ENCODE assay signal across 10 mouse cellular contexts in the genomic region with DNA sequence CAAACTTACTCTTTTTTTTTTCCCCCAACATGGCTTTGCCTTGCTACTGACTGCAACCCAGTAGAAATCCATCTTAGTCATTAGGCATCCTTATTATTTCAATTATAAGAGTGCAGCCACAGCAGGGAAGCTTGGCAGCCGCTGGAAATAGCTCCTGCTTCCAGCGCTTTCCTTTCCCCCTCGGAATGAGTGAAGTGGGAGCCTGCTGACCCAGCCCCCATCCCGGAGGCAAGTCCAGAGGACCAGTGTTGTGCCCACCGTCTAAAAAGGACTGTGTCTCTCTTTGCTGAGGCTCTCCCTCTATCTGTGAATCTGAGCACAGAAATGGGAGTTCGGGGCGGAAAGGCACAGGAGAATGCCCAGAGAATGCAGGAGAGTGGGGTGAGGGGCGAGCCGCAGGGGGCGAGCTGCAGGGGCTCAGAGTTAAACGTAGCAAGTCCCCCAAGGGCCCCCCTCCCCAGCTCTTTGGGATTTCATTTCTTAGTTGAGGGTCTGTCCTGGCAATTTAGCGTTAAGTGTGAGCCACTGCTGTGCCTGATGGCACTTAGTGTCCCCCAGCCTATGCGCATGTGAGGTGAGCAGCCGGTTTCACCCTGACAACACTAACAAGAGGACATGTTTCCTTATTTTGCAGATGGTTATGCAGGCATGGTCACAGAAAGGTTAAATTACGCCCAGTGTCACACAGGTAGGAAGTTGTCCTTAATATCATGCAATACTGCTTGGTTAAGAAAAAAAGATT.
A peak's percentile ranks its signal among the peaks of the same experiment; 100 is the strongest.
DNase-seq lines count a peak whose midpoint lies in the region; ATAC-seq and TF ChIP-seq lines count a peak whose summit lies in the region.
"Had no signal": no experiment of that assay in that cellular context is flagged by ENCODE, and none has a peak within 500 bp of the region (broad histone marks: within the 10 kb centered on the region; RNA-seq: fewer than 3 reads in every experiment).

No protein-coding gene starts in this region.

- intact Hi-C loops in left cerebral cortex, postnatal 4 days (cut with DNase I): loop anchor here (10.0 kb wide), 1 partner anchor 115 kb away; a partner anchor contains a TSS
- intact Hi-C loops in left cerebral cortex, adult 2 months (cut with DNase I): loop anchor here (5.0 kb wide), 1 partner anchor 112 kb away; no protein-coding TSS in a partner anchor

- peaks cover 11% of the 10 kb centered on the region for H3K4me1 ChIP-seq in forebrain, embryonic 12.5 days
- peaks cover 13% of the 10 kb centered on the region for H3K4me1 ChIP-seq in limb, embryonic 10.5 days
- H3K4me1 ChIP-seq: liver, embryonic 13.5 days had no signal

- no peaks in the 10 kb centered on the region for H3K9me3 ChIP-seq in forebrain, embryonic 12.5 days
- H3K9me3 ChIP-seq in limb, embryonic 10.5 days (replicated peaks): no peaks in the 10 kb centered on the region
- H3K9me3 ChIP-seq: liver, embryonic 13.5 days had no signal

- peak; percentile 53 for ATAC-seq in forebrain, embryonic 12.5 days (ENCODE audit: low FRiP score)

- no peak overlapping the region for H3K27ac ChIP-seq in left cerebral cortex, adult 2 months
- no peak overlapping the region; the same call in 1 of the 2 replicates for H3K27ac ChIP-seq in forebrain, embryonic 12.5 days
- H3K27ac ChIP-seq in limb, embryonic 10.5 days: peak overlapping the region; percentile 54
- H3K27ac ChIP-seq: liver, embryonic 13.5 days had no signal

- 8% methylated on average over 15 of the region's 15 CpGs for WGBS in forebrain, embryonic 12.5 days
- 17% methylated on average over 15 of the region's 15 CpGs for WGBS in limb, embryonic 10.5 days

- peak overlapping the region; percentile 44 for H3K4me2 ChIP-seq in forebrain, embryonic 12.5 days

- DNase-seq in left cerebral cortex, postnatal 4 days: peak; percentile 48
- no peak for DNase-seq in left cerebral cortex, adult 2 months (ENCODE audit: extremely low spot score in 1 of 2, low spot score in 2 of 2)
- peak; percentile 42 for DNase-seq in limb, embryonic 10.5 days (ENCODE audit: low spot score)
- peak; percentile 60 for DNase-seq in retina, embryonic 14.5 days (ENCODE audit: low spot score)
- DNase-seq in right cerebral cortex, adult 18-20 months: no peak
- DNase-seq in layer of hippocampus, adult 9-11 months: no peak
- DNase-seq: gastrocnemius, postnatal 10 days; liver, embryonic 13.5 days; right cerebral cortex, postnatal 25 days had no signal

- no peaks in the 10 kb centered on the region for H3K36me3 ChIP-seq in forebrain, embryonic 12.5 days (replicated peaks)
- no peaks in the 10 kb centered on the region for H3K36me3 ChIP-seq in limb, embryonic 10.5 days
- H3K36me3 ChIP-seq: liver, embryonic 13.5 days had no signal

- no peak for TF ChIP-seq CTCF in left cerebral cortex, adult 2 months (IDR thresholded peaks at IDR 0.05)

- H3K9ac ChIP-seq in forebrain, embryonic 12.5 days: peak overlapping the region; percentile 36; the same call in 1 of the 2 replicates
- H3K9ac ChIP-seq: liver, embryonic 13.5 days had no signal

- peaks cover 18% of the 10 kb centered on the region for H3K27me3 ChIP-seq in forebrain, embryonic 12.5 days
- peaks cover 25% of the 10 kb centered on the region for H3K27me3 ChIP-seq in limb, embryonic 10.5 days (ENCODE audit: low read depth, poor library complexity, severe bottlenecking)

- no peak overlapping the region for H3K4me3 ChIP-seq in left cerebral cortex, adult 2 months
- H3K4me3 ChIP-seq in forebrain, embryonic 12.5 days (replicated peaks): peak overlapping the region; percentile 21
- H3K4me3 ChIP-seq in limb, embryonic 10.5 days: peak overlapping the region; percentile 40
- H3K4me3 ChIP-seq: liver, embryonic 13.5 days had no signal

Comparison
In these comparisons a context has a peak if more than half of its experiments do, and no peak if none do; other contexts are left out.
1. DNase-seq: peak in left cerebral cortex, postnatal 4 days (single experiment), limb, embryonic 10.5 days (single experiment) and retina, embryonic 14.5 days (single experiment); none in left cerebral cortex, adult 2 months (0 of 2), right cerebral cortex, adult 18-20 months (single experiment) and layer of hippocampus, adult 9-11 months (single experiment).